Mouse (Mus musculus): Measurements from ENCODE around the gene Calcr.
"Not testable (repeated sequence)": the region's sequence is repeated elsewhere in the genome, so short reads cannot be mapped to it uniquely, and the experiment has no call there.

- not testable (repeated sequence) for TF ChIP-seq CTCF (IDR thresholded peaks at IDR 0.05; ENCODE audit: borderline replicate concordance, extremely low read depth, insufficient read depth, insufficient read length); POLR2A (IDR thresholded peaks at IDR 0.05; ENCODE audit: borderline replicate concordance, extremely low read depth, insufficient read depth, insufficient read length, poor library complexity, severe bottlenecking)
Observed at GRCm38 (mm10) chr6:3671941-3672340, 92.6 kb downstream of the Calcr start.
